Mouse (Mus musculus) brain, embryonic 14.5 days (tissue): ENCODE measurements at regions not wholly inside any gene's neighbourhood (a gene's known extent, or its start where the extent isn't known, plus 50 kb on each side); places are given as distances from the start of the nearest gene placed in this dataset.

Experiments
- DNase-seq: peaks from one replicate; pipeline ENCODE4 v3.0.0-alpha.2; 2011; ENCODE audit warnings: low read depth
- CTCF ChIP-seq: fragments of 200-500 bp; IDR thresholded peaks from 2 replicates; pipeline ENCODE4 v1.5.1; 2012; ENCODE audit warnings: inconsistent platforms, mild to moderate bottlenecking, moderate library complexity, borderline replicate concordance; ENCODE audit not compliant: insufficient read depth, insufficient read length; ENCODE audit errors: extremely low read depth
- POLR2A ChIP-seq: fragments of 200-500 bp; IDR thresholded peaks from 2 replicates; pipeline ENCODE4 v1.6.1; 2012; ENCODE audit warnings: mild to moderate bottlenecking, inconsistent platforms, borderline replicate concordance; ENCODE audit not compliant: poor library complexity, insufficient read depth, insufficient read length, severe bottlenecking; ENCODE audit errors: extremely low read depth

DNA sequence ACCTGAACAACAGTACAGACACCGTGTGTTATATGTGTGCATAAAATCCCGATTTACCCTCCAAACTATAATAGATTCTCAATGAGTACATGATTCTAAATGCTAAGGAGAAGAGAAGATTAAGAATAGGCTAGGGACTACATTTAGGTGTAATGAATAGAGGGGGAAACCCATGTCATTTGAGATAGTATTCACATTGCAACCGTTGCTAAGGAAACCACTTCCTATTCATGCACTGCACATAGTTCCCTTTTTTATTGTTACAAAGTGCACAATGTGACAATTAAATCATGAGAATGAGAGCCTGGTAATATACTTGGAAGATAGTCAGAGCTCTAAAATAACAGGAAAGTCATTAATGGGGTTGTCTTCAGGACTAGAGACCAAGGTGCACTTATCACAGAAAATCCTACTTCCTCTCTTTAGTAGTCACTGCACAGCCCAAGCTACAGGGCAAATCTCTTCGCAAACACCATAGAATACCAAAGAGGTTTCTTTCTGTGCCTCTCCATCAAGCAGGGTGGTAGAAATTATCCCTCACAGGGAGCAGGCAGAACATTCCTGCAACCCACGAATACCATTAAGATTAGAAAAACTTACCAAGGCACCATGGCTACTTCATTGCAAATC is 164.3 kb upstream of the Akirin2 start:
- peak; percentile 63 for DNase-seq
- TF ChIP-seq POLR2A (no peak), CTCF (no peak)

DNA sequence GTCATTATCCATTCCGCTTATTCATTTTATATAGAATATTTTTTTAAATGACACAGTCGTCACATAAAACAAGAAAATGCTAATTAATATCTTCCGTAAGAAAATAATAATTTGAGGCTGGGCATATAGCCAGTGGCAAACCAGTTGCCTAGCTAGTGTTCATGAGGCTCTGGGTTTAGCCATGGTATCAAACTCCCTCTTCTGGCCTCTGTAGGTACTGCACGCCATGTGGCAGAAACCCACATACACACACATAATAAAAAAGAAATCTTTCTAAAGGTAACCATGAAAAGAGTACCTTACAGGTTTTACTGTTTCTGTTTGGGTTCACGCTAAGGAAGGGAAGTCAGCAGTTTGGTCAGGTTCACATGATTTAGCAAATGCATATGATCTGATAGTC is 159.2 kb upstream of the Akirin2 start:
- TF ChIP-seq POLR2A (no peak), CTCF (peak; percentile 46; the same call in 1 of the 2 replicates)
- peak; percentile 3 for DNase-seq

DNA sequence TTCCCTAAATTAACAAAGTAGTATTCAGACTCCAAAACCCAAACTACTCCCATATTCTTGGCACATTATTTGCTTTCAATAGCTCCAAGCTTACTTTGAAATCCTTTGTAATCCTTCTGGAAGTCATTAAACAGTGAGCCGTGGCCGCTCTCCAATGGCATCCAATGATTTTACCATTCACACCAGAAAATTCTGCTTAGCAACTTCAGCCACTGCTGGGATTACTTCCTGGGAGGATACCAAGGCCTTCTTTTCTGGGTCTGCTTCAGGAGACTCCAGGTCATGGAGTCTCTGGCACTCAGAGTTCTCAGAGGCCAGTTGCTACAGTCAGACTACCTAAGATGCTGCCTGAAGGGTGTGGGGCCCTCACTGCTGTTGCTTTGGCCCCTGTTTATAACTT is 147.7 kb upstream of the Akirin2 start:
- DNase-seq = peak; percentile 11
- TF ChIP-seq CTCF = no peak
- no peak for TF ChIP-seq POLR2A

DNA sequence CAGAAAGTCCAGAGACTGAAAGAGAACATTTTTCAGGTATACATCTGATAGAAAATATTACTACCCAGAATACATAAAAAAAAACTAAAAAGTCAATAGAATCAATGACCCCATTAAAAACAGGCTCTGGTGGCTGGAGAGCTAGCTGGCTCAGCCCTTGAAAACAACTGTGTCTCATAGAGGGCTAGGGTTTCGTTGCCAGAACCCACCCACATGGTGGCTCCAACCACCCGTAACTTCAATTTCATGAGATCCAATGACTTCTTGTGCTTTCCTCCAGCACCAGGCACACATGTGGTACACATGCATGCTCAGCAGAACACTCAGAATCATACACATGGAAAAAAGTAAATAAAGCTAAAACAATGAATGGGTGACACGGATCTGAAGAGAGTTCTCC is 143.6 kb upstream of the Akirin2 start:
- DNase-seq = no peak
- TF ChIP-seq CTCF = no peak
- no peak for TF ChIP-seq POLR2A

DNA sequence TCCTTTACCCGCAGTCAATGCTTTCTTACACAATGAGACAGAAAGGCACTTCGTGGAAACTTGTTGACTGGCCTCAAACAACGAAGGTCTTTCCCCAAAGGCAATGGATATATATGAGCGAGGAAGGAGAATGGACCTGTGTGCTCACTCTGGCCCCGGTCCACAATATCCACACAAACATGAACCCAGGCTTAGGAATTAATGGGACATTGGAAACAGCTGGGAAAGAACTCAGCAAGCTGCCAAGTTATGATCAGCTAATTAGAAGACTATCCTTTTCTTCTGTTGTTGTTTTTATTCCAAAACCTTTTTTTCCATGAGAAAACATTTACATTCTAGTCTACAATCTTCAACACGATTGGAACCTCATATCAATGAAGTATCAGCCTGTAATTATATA is 129.8 kb upstream of the Akirin2 start:
- DNase-seq = no peak
- TF ChIP-seq POLR2A (no peak), CTCF (no peak)

DNA sequence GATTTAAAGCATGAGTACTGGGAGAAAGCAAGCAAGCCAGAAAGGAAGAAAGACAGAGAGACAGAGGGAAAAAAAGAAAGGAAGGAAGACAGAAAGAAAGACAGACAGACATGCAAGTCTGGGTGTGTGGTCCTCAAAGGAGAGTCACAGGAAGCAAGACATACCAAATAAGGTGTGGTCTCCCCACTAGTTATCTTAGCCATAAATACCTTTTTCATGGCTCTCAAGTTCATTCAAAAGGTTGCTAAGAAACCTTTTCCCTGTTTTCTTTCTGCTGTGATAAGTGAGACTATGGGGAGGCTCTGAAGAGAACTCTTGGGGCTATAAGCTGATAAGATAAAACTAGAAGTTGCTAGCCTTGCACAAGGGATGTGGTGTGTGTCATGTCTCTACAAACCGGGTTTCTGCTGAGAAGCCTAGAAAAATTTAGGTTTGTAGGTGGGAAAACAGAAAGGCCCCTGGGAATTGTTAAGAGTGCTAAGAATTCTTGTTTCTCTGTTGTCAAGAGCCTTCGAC is 126.5 kb upstream of the Akirin2 start:
- DNase-seq = no peak
- no peak for TF ChIP-seq POLR2A
- TF ChIP-seq CTCF = no peak

DNA sequence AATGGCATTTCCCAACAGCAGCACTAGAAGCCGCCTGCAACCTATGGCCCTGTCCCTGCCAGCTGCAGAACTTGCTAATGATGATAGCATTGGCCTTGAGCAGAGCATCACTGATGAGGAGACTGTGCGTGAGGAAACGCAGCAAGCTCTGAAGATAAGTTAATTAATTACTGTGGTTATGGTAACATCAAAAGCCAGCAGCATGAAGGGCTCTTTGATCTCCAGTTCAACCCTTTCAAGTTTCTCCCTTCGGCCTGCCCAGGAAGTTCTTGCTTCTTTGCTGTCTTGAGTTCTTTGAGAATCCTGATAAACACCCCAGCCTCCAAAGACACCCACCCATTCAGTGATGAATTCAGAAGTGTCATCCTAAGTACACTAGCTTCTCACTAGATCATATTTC is 121.7 kb upstream of the Akirin2 start:
- no peak for DNase-seq
- TF ChIP-seq POLR2A (no peak), CTCF (no peak)

DNA sequence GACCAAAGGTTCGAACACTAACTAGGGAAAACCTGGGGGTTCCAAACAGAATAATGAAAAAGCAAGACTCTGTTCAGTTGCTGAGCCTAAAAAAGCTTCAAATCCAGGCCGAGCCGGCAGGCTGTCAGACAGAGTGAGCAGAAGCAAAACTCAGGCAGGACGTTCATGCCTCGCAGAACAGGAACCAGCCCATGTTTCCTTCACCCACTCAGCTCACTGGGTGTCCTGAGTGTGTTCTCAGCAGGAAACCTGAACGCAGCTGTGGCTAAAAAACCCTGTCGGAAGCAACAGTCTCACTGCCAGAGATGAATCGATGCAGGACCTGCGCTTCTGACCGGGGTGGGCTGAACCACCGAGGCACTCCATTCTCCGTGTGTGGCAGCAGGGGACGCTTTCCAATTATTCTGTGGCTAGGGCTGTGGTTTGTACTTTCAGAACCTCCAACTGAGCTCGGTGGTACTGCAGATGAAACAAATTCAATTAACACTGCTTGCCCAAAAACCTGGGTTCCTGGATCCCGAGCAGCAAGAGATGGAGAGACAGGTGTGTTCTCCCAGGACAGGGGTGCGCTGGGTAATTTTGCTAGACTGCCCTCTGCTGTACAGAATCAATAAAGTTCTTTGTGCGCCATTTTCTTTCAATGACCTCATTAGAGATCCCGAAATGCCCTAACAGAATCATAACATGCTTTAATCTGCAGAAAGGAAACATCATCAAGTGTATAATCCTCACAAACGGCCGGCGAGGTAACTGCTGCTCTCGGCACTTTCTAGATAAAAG is 121.1 kb upstream of the Akirin2 start:
- no peak for TF ChIP-seq CTCF
- TF ChIP-seq POLR2A = no peak
- no peak for DNase-seq

DNA sequence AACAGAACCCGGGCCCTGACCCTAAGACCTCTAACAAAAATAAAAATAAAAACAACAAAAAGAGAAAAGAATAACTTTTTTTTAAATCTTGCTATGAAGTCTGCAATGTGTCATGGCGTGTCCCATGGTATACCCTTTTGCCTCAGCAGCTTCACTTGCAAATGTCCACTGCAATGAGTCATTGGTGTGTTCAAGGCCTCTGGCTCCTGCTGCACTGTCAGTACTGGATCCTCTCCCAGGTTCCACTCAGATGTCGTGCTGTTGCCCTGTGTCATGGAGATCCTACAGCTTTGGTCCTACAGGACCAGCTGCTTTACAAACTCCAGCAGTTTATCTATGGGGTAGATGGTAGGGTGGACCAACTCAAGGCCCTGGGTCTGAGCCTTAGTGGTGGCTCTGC is 113.4 kb upstream of the Akirin2 start:
- no peak for TF ChIP-seq CTCF
- TF ChIP-seq POLR2A = no peak

DNA sequence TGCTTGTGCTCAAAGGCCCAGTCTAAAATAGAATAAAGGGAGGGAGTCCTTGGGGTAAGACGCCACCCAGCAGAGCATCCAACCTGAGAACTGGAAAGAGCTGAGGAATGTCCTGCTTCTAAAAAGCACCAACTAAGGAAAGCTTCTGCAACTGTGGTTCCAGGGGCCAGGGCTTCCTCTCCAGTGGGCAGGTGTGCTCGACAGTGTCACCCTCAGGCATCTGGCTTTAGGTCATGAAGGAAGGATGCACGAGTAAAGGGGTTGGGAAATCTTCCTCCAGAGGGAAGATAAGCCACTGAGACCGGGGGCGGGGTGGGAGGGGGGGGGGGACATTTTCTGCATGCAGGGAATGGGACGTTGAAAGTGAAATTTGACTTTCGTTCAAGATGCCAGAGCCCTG is 101.2 kb upstream of the Akirin2 start:
- DNase-seq = no peak
- TF ChIP-seq POLR2A = no peak
- no peak for TF ChIP-seq CTCF

More for the DNA sequence above, 113.4 kb upstream of the Akirin2 start:
- no peak for DNase-seq

DNA sequence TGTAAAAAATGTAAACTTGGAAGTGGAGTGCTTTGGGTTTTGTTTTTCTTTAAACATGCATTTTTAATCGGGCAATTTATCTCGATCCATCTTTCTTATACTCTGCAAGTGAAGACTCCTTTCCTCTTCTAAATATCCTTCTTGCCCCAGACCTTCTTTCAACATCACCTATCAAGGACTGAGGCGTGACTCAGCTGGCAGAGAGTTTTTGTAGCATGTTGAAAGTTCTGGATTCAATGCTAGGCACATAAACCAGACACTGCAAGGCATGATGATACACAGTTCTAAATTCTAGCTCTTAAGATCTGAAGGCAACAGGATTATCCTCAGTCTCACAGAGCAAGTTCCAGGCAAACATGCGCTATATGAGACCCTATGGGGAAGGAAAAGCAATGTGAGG is 88.1 kb upstream of the Akirin2 start:
- TF ChIP-seq CTCF (no peak), POLR2A (no peak)
- DNase-seq = no peak

DNA sequence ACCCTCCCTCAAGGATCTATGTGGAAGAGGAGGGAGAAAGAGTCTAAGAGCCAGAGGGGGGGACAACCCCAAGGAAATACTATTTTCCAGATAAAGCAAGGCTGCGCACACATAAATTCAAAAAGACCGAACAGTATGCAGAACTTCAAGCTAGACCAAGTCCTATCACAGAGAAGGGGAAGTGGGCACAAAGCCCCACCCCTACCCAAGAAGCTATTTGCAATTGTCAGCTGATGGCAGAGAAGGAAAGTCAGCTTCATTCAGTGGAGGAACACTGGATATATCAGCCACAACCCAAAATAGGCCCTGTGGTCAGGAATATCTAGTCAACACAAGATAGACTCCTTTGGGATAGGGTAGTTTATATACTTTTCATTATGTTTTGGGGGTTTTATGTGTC is 84.9 kb upstream of the Akirin2 start:
- DNase-seq = no peak
- TF ChIP-seq CTCF = no peak

DNA sequence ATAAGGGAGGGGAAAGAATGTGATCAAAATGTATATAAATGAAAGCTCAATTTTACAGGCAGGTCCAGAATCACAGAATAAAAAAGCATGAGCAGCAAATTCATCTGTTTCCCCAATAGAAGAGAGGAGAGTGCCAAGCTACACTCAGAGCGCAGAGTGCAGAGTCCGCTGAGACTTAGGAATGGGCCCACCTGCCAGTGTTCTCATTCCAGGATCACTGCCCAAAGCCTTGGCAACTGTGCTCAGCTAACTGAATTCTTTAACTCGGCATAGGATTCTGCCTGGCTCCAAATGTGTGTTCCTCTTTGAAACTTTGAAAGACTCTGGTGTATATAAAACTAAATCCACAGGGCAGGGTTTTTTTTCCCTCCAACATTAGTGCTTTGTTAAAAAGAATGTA is 84.4 kb upstream of the Akirin2 start:
- TF ChIP-seq CTCF = no peak
- TF ChIP-seq POLR2A = no peak
- peak; percentile 31 for DNase-seq

DNA sequence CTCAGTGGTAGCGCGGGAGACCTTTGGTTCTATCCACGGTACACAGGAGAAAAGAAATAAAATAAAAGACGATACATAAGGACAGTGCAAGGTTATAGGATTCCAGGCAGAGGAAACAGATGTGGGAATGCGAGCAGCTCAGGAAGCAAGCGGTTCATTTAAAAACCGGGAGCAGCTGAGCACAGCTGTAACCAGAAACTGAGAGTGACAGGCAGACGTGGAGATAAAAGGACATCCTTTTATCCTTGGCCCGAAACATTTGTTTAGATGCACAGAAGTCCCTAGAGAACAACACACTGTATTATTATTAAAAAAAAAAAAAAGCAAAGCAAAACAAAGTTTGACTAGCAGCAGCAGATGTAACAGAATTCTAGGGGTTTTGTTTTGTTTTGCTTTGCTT is 82.6 kb upstream of the Akirin2 start:
- TF ChIP-seq CTCF = no peak
- no peak for TF ChIP-seq POLR2A
- peak; percentile 30 for DNase-seq
